Mouse (Mus musculus) limb, embryonic 10.5 days (tissue): ENCODE data around the gene L3mbtl2. TPM values are rescaled to one million over a fixed set of nuclear protein-coding genes. Genes with fewer than 3 reads are reported as not detected.

Source experiments
- DNase-seq: peaks from one replicate; pipeline ENCODE4 v3.0.0-alpha.2; 2017; ENCODE audit warnings: low spot score
- H3K27ac ChIP-seq: fragments of 300-500 bp; sonication (generic); 2 replicates; pipeline ENCODE4 v1.5.1; 2016; ENCODE audit warnings: mild to moderate bottlenecking
- H3K27me3 ChIP-seq: fragments of 300-500 bp; sonication (generic); 2 replicates; pipeline ENCODE4 v1.6.1; 2016; ENCODE audit warnings: low read depth, mild to moderate bottlenecking; ENCODE audit not compliant: poor library complexity, severe bottlenecking
- H3K36me3 ChIP-seq: fragments of 300-500 bp; sonication (generic); 2 replicates; pipeline ENCODE4 v1.6.1; 2016; ENCODE audit warnings: mild to moderate bottlenecking, moderate library complexity
- H3K4me1 ChIP-seq: fragments of 300-500 bp; sonication (generic); 2 replicates; pipeline ENCODE4 v1.6.1; 2016
- H3K4me3 ChIP-seq: fragments of 300-500 bp; sonication (generic); 2 replicates; pipeline ENCODE4 v1.5.1; 2016; ENCODE audit warnings: mild to moderate bottlenecking, moderate library complexity
- H3K9me3 ChIP-seq: fragments of 300-500 bp; sonication (generic); replicated peaks from 2 replicates; pipeline ENCODE4 v1.6.1; 2016; ENCODE audit warnings: mild to moderate bottlenecking
- WGBS: fragments of 180-500 bp; shearing (Covaris S2); methylation state at CpG from one replicate; pipeline ENCODE4 v1.1.7; 2016; 5-methylcytosine and 5-hydroxymethylcytosine counted together
- polyA plus RNA-seq: library from polyadenylated mRNA; unstranded; fragments of >200 nt; fragmentation: Nextera tagmentation; extraction: Ambion mirVana; gene quantifications from 2 replicates; pipeline ENCODE4 v1.2.1, GENCODE M21; 2016

The L3mbtl2 gene
- 37.1 and 42.1 TPM in 2 replicates for polyA plus RNA-seq

DNA sequence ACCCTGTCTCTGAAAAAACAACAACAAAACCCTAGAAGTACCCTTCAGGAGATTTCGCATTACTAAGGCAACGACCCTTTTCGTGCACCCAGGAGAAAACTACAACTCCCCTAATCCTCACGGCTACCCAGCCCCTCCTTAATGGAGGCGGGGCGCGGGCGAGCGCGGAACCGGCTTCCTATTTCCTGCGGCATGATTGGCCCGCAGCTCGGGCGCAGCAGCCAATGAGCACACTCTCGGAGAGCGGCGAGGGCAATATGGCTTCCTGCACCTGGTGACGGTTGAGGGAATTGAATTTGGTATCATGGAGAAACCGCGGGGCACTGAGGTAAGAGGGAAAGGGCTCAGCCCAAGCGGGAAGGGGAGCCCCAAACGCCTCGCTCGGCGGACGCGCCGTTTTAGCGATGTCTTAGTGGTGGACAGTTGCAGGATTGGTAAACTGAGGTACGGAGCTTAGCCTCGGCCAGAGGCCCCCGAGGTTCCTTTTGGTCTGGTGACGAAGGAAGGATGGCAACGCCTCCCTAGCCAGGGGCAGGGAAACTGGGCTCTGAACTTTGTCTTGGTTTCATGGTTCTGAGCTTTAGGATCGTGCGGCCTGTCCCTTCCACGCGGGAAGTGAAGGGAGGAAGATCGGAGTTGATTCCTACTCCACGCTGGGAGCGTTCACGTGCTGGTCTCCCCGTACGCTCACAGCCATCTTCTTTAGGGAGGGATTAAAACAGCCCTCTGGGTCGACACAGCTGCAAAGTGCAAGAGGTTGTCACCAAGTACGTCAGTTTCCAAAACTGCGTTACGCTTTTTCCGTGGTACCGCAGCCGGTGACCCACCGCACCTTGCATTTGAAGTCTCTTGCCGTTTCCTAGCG lies at the start of gene L3mbtl2:
L3mbtl2 (plus strand) TSS at position 193 of the 865 bp plus-strand sequence.
- Histone ChIP-seq H3K4me3 (peak within 1 kb of the TSS; percentile 91), H3K27ac (peak within 1 kb of the TSS; percentile 83), H3K36me3 (peaks cover 22% of the 10 kb centered on the region), H3K27me3 (no peaks in the 10 kb centered on the region), H3K4me1 (peaks cover 11% of the 10 kb centered on the region), H3K9me3 (no peaks in the 10 kb centered on the region)
- under 1% methylated on average over 55 of the region's 55 CpGs for WGBS
- peak; percentile 91 for DNase-seq

GRCm38 (mm10) chr15:81649516-81650455 lies 13.9 kb upstream of the L3mbtl2 start:
- Histone ChIP-seq H3K9me3 (no peaks in the 10 kb centered on the region), H3K4me3 (no peak overlapping the region), H3K27ac (no peak overlapping the region), H3K4me1 (no peaks in the 10 kb centered on the region), H3K27me3 (no peaks in the 10 kb centered on the region), H3K36me3 (peaks cover 80% of the 10 kb centered on the region)
- no peak for DNase-seq
- 91% methylated on average over 8 of the region's 8 CpGs for WGBS

- Histone ChIP-seq H3K27ac (no peak overlapping the region), H3K36me3 (peaks cover 71% of the 10 kb centered on the region), H3K9me3 (no peaks in the 10 kb centered on the region), H3K27me3 (no peaks in the 10 kb centered on the region), H3K4me3 (no peak overlapping the region), H3K4me1 (no peaks in the 10 kb centered on the region)
- no peak for DNase-seq
- WGBS, result 93% methylated on average over 7 of the region's 7 CpGs
These were observed 13.1 kb upstream of the L3mbtl2 start for GRCm38 (mm10) chr15:81650636-81651035.

DNA sequence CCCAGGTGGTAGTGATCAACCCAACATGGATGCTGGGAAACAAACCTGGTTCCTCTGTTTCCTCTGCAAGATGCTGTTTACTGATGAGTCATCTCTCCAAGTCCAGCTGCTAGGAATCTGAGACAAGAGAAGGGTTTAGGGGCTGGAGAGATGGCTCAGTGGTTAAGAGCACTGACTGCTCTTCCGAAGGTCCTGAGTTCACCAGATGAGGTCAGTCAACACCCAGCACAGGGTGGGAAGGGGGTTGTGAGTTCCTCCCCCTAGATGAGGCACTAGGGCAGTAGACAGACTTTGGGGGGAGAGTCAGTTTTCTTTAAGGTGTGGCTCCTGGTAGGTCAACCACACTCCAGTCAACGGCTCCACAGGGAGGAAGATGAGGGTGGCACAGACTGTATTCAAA lies 2.0 kb upstream of the L3mbtl2 start:
- Histone ChIP-seq H3K27ac (no peak overlapping the region), H3K9me3 (no peaks in the 10 kb centered on the region), H3K4me1 (peaks cover 11% of the 10 kb centered on the region), H3K36me3 (no peaks in the 10 kb centered on the region), H3K27me3 (no peaks in the 10 kb centered on the region), H3K4me3 (no peak overlapping the region)
- no peak for DNase-seq
- 97% methylated on average over 2 of the region's 2 CpGs for WGBS

- peaks cover 15% of the 10 kb centered on the region for H3K36me3 ChIP-seq
- 67% methylated on average over 10 of the region's 10 CpGs for WGBS
- H3K9me3 ChIP-seq, result no peaks in the 10 kb centered on the region
- no peak overlapping the region for H3K27ac ChIP-seq
- no peaks in the 10 kb centered on the region for H3K27me3 ChIP-seq
- DNase-seq, result no peak
- peak overlapping the region; percentile 91 for H3K4me3 ChIP-seq
- H3K4me1 ChIP-seq, result peaks cover 11% of the 10 kb centered on the region
These were observed 408 bp upstream of the L3mbtl2 start for GRCm38 (mm10) chr15:81663281-81663680.

- no peak overlapping the region for H3K27ac ChIP-seq
- H3K9me3 ChIP-seq, result no peaks in the 10 kb centered on the region
- 91% methylated on average over 10 of the region's 10 CpGs for WGBS
- peaks cover 50% of the 10 kb centered on the region for H3K36me3 ChIP-seq
- H3K4me3 ChIP-seq, result no peak overlapping the region
- no peak for DNase-seq
- H3K4me1 ChIP-seq, result peaks cover 11% of the 10 kb centered on the region
- H3K27me3 ChIP-seq, result no peaks in the 10 kb centered on the region
These were observed 3.3 kb downstream of the L3mbtl2 start for GRCm38 (mm10) chr15:81666957-81667356.

DNA sequence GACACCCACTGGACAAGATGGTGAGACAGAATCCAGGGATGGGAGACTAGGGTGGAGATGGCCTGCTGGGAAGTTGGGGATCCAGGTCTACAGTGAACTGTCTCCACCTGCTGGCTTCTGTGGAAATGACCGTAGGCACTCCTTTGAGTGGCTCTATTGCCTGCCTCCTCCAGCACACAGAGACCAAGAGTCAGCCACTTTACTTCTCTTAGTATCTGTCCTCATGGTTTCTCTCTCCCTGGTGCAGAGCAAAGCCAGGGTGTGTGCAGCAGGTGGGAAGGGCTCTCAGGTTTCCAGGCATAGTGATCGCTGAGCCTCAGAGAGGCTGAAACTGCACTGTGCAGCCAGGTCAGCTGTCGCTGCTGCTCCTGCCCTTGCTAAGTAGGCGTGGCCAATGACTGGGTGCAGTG lies 6.5 kb downstream of the L3mbtl2 start:
- DNase-seq, result peak; percentile 44
- H3K27me3 ChIP-seq, result no peaks in the 10 kb centered on the region
- no peak overlapping the region for H3K27ac ChIP-seq
- H3K9me3 ChIP-seq, result no peaks in the 10 kb centered on the region
- no peak overlapping the region for H3K4me3 ChIP-seq
- H3K4me1 ChIP-seq, result peaks cover under 1% of the 10 kb centered on the region
- peaks cover 74% of the 10 kb centered on the region for H3K36me3 ChIP-seq
- WGBS, result 88% methylated on average over 4 of the region's 4 CpGs

- Histone ChIP-seq H3K36me3 (peaks cover 81% of the 10 kb centered on the region), H3K27ac (no peak overlapping the region), H3K9me3 (no peaks in the 10 kb centered on the region), H3K4me3 (no peak overlapping the region), H3K4me1 (no peaks in the 10 kb centered on the region), H3K27me3 (no peaks in the 10 kb centered on the region)
- no peak for DNase-seq
- WGBS, result 94% methylated on average over 3 of the region's 3 CpGs
These were observed 12.9 kb downstream of the L3mbtl2 start for GRCm38 (mm10) chr15:81676637-81677036.

GRCm38 (mm10) chr15:81680301-81680805 lies 16.7 kb downstream of the L3mbtl2 start:
- Histone ChIP-seq H3K4me1 (no peaks in the 10 kb centered on the region), H3K27me3 (no peaks in the 10 kb centered on the region), H3K9me3 (no peaks in the 10 kb centered on the region), H3K4me3 (no peak overlapping the region), H3K36me3 (peaks cover 91% of the 10 kb centered on the region), H3K27ac (no peak overlapping the region)
- DNase-seq, result no peak
- WGBS, result 93% methylated on average over 4 of the region's 4 CpGs

GRCm38 (mm10) chr15:81693366-81693966 lies 29.8 kb downstream of the L3mbtl2 start:
- peaks cover 30% of the 10 kb centered on the region for H3K4me1 ChIP-seq
- peak overlapping the region; percentile 68 for H3K4me3 ChIP-seq
- H3K27me3 ChIP-seq, result peaks cover 63% of the 10 kb centered on the region
- WGBS, result 6% methylated on average over 41 of the region's 41 CpGs
- no peaks in the 10 kb centered on the region for H3K9me3 ChIP-seq
- peaks cover 6% of the 10 kb centered on the region for H3K36me3 ChIP-seq
- peak overlapping the region; percentile 86 for H3K27ac ChIP-seq
- DNase-seq, result no peak

GRCm38 (mm10) chr15:81693967-81694881 lies 30.5 kb downstream of the L3mbtl2 start:
- peaks cover 30% of the 10 kb centered on the region for H3K4me1 ChIP-seq
- no peaks in the 10 kb centered on the region for H3K36me3 ChIP-seq
- H3K9me3 ChIP-seq, result no peaks in the 10 kb centered on the region
- peak; percentile 92 for DNase-seq
- H3K27ac ChIP-seq, result peak overlapping the region; percentile 86
- H3K27me3 ChIP-seq, result peaks cover 63% of the 10 kb centered on the region
- 1% methylated on average over 94 of the region's 107 CpGs for WGBS
- peak overlapping the region; percentile 68 for H3K4me3 ChIP-seq
